Mouse (Mus musculus) heart, adult 2 months (tissue): ENCODE data around the gene Tm6sf2.

Experiments used
- CTCF ChIP-seq: fragments of 200-600 bp; IDR thresholded peaks from 2 replicates; pipeline ENCODE4 v1.8.1; 2022; ENCODE audit warnings: antibody characterized with exemption, mild to moderate bottlenecking, moderate library complexity
- EP300 ChIP-seq: fragments of 200-500 bp; IDR thresholded peaks from 2 replicates; pipeline ENCODE4 v1.6.1; 2011; ENCODE audit warnings: low read depth, low read length, control low read depth; ENCODE audit not compliant: insufficient read depth
- POLR2A ChIP-seq: fragments of 200-500 bp; IDR thresholded peaks from 2 replicates; pipeline ENCODE4 v1.6.1; 2011; ENCODE audit warnings: mild to moderate bottlenecking, low read depth, low read length, control low read depth; ENCODE audit not compliant: insufficient read depth

GRCm38 (mm10) chr8:70087836-70088650 lies 15.3 kb downstream of the Tm6sf2 start:
- TF ChIP-seq CTCF, result peak; percentile 75
- no peak for TF ChIP-seq POLR2A
- TF ChIP-seq EP300, result 0 out of 2 replicates have a peak, but pooled peaks have one; percentile 18
